Mouse (Mus musculus): Measurements from ENCODE around the gene Syne2.

DNA sequence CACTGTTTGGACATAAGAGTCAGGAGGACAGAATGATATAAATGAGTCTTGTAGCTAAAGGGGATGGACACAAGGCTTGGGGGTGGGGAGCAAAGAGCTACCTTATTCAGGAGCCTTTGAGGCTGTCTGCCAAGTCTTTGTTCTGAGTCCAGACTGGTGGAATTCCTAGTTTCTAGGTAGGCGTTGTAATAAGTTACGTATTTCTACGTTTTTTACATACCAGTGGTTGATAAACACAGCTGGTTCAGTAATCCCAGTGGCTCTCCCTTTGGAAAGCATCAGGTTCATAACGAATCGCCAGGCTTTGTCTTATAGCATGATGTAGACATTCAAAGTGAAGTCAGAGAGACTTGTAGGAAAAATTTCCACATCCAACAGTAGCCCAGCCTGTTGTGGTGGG is 161.1 kb downstream of the Syne2 start:
- no peak for TF ChIP-seq GATA1 (IDR thresholded peaks at IDR 0.05; ENCODE audit: borderline replicate concordance, low read length)
- no peak for TF ChIP-seq FLI1 (IDR thresholded peaks at IDR 0.05; ENCODE audit: low read length)

Data from megakaryocyte, embryonic 14.5 days (primary cell).